Mouse (Mus musculus) A20 (cell line): Measurements from ENCODE around the gene Gm1043.

Source experiments
- DNase-seq: peaks from one replicate; pipeline ENCODE4 v3.0.0-alpha.2; 2011; ENCODE audit warnings: low read depth, low spot score

Gm1043 gene

GRCm38 (mm10) chr5:37066703-37067568 lies 18.2 kb upstream of the Gm1043 start:
- DNase-seq: peak; percentile 36

GRCm38 (mm10) chr5:37073660-37074059 lies 11.5 kb upstream of the Gm1043 start:
- DNase-seq: peak; percentile 46

- peak; percentile 27 for DNase-seq
These were observed 8.4 kb upstream of the Gm1043 start for GRCm38 (mm10) chr5:37076692-37077329.

- DNase-seq: no peak
These were observed 7.9 kb upstream of the Gm1043 start for GRCm38 (mm10) chr5:37077330-37077698.

GRCm38 (mm10) chr5:37079484-37079883 lies 5.7 kb upstream of the Gm1043 start:
- no peak for DNase-seq

- peak; percentile 68 for DNase-seq
These were observed 4.6 kb upstream of the Gm1043 start for GRCm38 (mm10) chr5:37080601-37081000.

- DNase-seq: peak; percentile 92
These were observed 2.8 kb upstream of the Gm1043 start for GRCm38 (mm10) chr5:37082420-37082819.

GRCm38 (mm10) chr5:37083209-37083770 lies 1.9 kb upstream of the Gm1043 start:
- DNase-seq: peak; percentile 89

GRCm38 (mm10) chr5:37083850-37084249 lies 1.3 kb upstream of the Gm1043 start:
- DNase-seq: no peak

GRCm38 (mm10) chr5:37085918-37086317 lies 748 bp downstream of the Gm1043 start:
- DNase-seq: no peak

- peak; percentile 49 for DNase-seq
These were observed 2.6 kb downstream of the Gm1043 start for GRCm38 (mm10) chr5:37087786-37088185.

- peak; percentile 95 for DNase-seq
These were observed 3.4 kb downstream of the Gm1043 start for GRCm38 (mm10) chr5:37088342-37089108.

- no peak for DNase-seq
These were observed 6.0 kb downstream of the Gm1043 start for GRCm38 (mm10) chr5:37091171-37091628.

GRCm38 (mm10) chr5:37094941-37095340 lies 9.8 kb downstream of the Gm1043 start:
- no peak for DNase-seq

GRCm38 (mm10) chr5:37097591-37097990 lies 12.4 kb downstream of the Gm1043 start:
- no peak for DNase-seq

- DNase-seq: no peak
These were observed 15.6 kb downstream of the Gm1043 start for GRCm38 (mm10) chr5:37100813-37101212.

- no peak for DNase-seq
These were observed 16.5 kb downstream of the Gm1043 start for GRCm38 (mm10) chr5:37101631-37102030.

GRCm38 (mm10) chr5:37102056-37102455 lies 16.9 kb downstream of the Gm1043 start:
- DNase-seq: no peak

GRCm38 (mm10) chr5:37105531-37106456 lies 20.6 kb downstream of the Gm1043 start:
- DNase-seq: no peak

- no peak for DNase-seq
These were observed 21.9 kb downstream of the Gm1043 start for GRCm38 (mm10) chr5:37107111-37107510.

GRCm38 (mm10) chr5:37107611-37108010 lies 22.4 kb downstream of the Gm1043 start:
- peak; percentile 83 for DNase-seq
